Mouse (Mus musculus): ENCODE data around the gene Cenpb.

DNA sequence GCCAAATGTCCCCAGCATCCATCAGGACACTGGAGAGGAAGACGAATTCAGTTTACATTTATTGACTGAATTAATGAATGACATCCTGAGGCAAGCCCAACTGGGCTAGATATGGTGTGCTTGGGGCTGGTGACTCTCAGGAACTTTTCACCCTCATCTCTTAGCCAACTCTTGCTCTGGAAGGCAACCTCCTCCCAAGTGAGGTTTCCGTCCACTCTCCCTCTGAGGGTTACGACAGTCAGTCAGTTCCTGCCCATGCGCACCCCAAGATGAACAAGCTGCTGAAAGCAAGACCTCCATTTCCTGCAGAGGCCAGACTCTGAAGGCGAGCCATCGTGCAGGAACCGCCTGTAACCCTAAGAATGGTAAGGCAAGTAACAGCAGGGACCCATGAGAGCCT lies 22.9 kb downstream of the Cenpb start:
- no peak for TF ChIP-seq CTCF (IDR thresholded peaks at IDR 0.05; ENCODE audit: control insufficient read depth, insufficient read depth, low read length)
- TF ChIP-seq POLR2A (IDR thresholded peaks at IDR 0.05; ENCODE audit: borderline replicate concordance, control insufficient read depth, low read depth, low read length) = no peak

Data from bone marrow, adult 2 months (tissue).